Mouse (Mus musculus) pancreas, adult 10 weeks (tissue): ENCODE results near the gene Poln. TPM values are rescaled to one million over a fixed set of nuclear protein-coding genes. Genes with fewer than 3 reads are reported as not detected.

Source experiments
- polyA plus RNA-seq: library from polyadenylated mRNA; stranded (reverse); fragments of 350-450 nt; fragmentation: Illumina TruSeq; extraction: RNeasy Lipid Tissue Mini Kit (QIAGEN cat#74804); gene quantifications from one replicate; pipeline ENCODE4 v1.2.3, GENCODE M21; 2015; ENCODE audit warnings: low read depth, low replicate concordance; ENCODE audit not compliant: insufficient read depth

The Poln gene
- polyA plus RNA-seq: not detected

GRCm38 (mm10) chr5:34168950-34169891 is at the start of gene Poln, which contains the start of gene Haus3:
Gene Poln (minus strand): TSS chr5:34169448.
Gene Haus3 (minus strand): TSS chr5:34169527.

GRCm38 (mm10) chr5:34187601-34188316 is 18.5 kb upstream of the Poln start, which contains the start of gene Mxd4:
Gene Mxd4 (minus strand): TSS chr5:34187720.

GRCm38 (mm10) chr5:33995843-33996693 is 173.2 kb downstream of the Poln start, which contains the start of gene Nat8l:
Gene Nat8l (plus strand): TSS chr5:33995984.

GRCm38 (mm10) chr5:33983309-33984121 is 185.7 kb downstream of the Poln start, which contains the start of gene Gm1673:
Gene Gm1673 (plus strand): TSS chr5:33983433.

Other genes starting within 250 kb of the Poln start
- gene Nelfa, start 233.0 kb downstream of the Poln start, polyA plus RNA-seq: 4.5 TPM
- gene Gm1673, start 186.0 kb downstream of the Poln start, polyA plus RNA-seq: not detected
- gene Nat8l, start 173.5 kb downstream of the Poln start, polyA plus RNA-seq: 0.31 TPM
- gene Haus3, start 79 bp upstream of the Poln start, polyA plus RNA-seq: 2.1 TPM
- gene Mxd4, start 18.3 kb upstream of the Poln start, polyA plus RNA-seq: 45.5 TPM
- 0.26 TPM for gene Zfyve28, start 119.0 kb upstream of the Poln start, polyA plus RNA-seq
- gene Cfap99, start 119.2 kb upstream of the Poln start, polyA plus RNA-seq: not detected
- gene Rnf4, start 166.8 kb upstream of the Poln start, polyA plus RNA-seq: 12.4 TPM
- gene Fam193a, start 200.5 kb upstream of the Poln start, polyA plus RNA-seq: 8.3 TPM